Mouse (Mus musculus): ENCODE results near the gene Kat7.

- TF ChIP-seq EP300 (optimal IDR thresholded peaks at IDR 0.05) (peak; percentile 87), CTCF (IDR thresholded peaks at IDR 0.05; ENCODE audit: low read depth) (peak; percentile 21)
These were observed at the start of gene Kat7 for GRCm38 (mm10) chr11:95310007-95310647.

Measured in stomach, postnatal 0 days (tissue).